Mouse (Mus musculus) thymus, postnatal 10 days (tissue): Measurements from ENCODE around the gene Pex19.

Experiments used
- DNase-seq, 2 experiments: peaks; one replicate each; pipeline ENCODE4 v3.0.0; 2021; ENCODE audit warnings: low spot score in 2 of 2

Gene Pex19

DNA sequence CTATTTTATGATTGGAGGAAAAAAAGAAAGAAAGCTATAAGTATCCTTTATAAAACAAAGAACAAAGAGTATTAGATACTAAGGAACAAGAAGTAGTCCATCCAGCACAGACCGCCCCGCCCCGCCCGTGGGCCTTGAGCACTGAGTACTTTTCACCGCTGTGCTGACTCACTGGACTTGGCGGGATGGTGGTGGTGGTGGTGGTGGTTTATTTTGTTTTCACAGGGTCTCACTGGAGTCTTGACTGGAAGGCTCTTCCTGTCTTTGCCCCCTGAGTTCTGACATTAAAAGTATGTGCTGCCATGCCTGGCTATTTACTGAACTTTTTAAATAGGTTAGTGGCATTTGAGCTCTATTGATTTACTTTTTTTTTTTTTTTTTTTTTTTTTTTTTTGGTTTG lies 56.5 kb downstream of the Pex19 start:
- no peak for DNase-seq

DNA sequence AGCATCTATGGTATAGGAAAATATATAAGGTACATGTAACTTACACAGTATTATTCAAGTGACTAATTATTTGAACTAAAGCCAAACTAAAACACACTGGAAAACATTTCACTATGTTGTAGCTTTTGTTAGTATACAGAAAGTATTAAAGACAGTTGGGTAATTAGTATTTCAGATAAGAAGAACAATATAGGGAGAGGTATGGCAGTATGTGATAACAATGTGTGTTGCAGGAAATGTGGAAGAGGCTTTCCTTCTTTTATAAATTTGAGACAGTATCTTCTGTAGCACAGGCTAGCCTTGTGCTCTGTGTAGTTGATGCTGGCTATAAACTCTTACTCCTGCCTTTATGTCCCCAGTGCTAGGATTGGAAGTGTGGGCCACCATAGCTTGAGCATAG lies 57.4 kb downstream of the Pex19 start:
- no peak for DNase-seq
